Mouse (Mus musculus): ENCODE measurements at regions not wholly inside any gene's neighbourhood (a gene's known extent, or its start where the extent isn't known, plus 50 kb on each side); places are given as distances from the start of the nearest gene placed in this dataset.
A peak's percentile ranks its signal among the peaks of the same experiment; 100 is the strongest.

GRCm38 (mm10) chr6:71048199-71049094 is 92.1 kb downstream of the Foxi3 start:
- no peaks in the 10 kb centered on the region for H3K36me3 ChIP-seq (ENCODE audit: control insufficient read depth, insufficient read depth, low read length)

GRCm38 (mm10) chr6:71050248-71050647 is 93.9 kb downstream of the Foxi3 start:
- H3K4me3 ChIP-seq (ENCODE audit: low read depth, low read length): no peak overlapping the region
- DNase-seq (ENCODE audit: low spot score): no peak
- ATAC-seq (replicated peaks; ENCODE audit: low FRiP score, low TSS enrichment, low read depth): no peak

More at GRCm38 (mm10) chr6:71048199-71049094, 92.1 kb downstream of the Foxi3 start:
- 3% methylated on average over 38 of the region's 38 CpGs for WGBS
- Histone ChIP-seq H3K4me2 (ENCODE audit: low read length) (peak overlapping the region; percentile 91), H3K27ac (ENCODE audit: low read depth) (no peak overlapping the region), H3K27me3 (replicated peaks; ENCODE audit: control insufficient read depth, insufficient read depth, low read length) (peaks cover 20% of the 10 kb centered on the region), H3K4me1 (replicated peaks; ENCODE audit: control insufficient read depth, insufficient read depth, low read length) (peaks cover 5% of the 10 kb centered on the region; the same call in 1 of the 2 replicates), H3K4me3 (ENCODE audit: low read depth, low read length) (peak overlapping the region; percentile 39), H3K9ac (ENCODE audit: low read length) (peak overlapping the region; percentile 41), H3K9me3 (ENCODE audit: control insufficient read depth, low read length) (no peaks in the 10 kb centered on the region)
- DNase-seq (ENCODE audit: low spot score): peak; percentile 59
- no peak for ATAC-seq (replicated peaks; ENCODE audit: low FRiP score, low TSS enrichment, low read depth)

GRCm38 (mm10) chr6:71050754-71051213 is 93.5 kb downstream of the Thnsl2 start:
- no peak for DNase-seq (ENCODE audit: low spot score)

More at GRCm38 (mm10) chr6:71050248-71050647, 93.9 kb downstream of the Foxi3 start:
- Histone ChIP-seq H3K4me1 (replicated peaks; ENCODE audit: control insufficient read depth, insufficient read depth, low read length) (peaks cover 5% of the 10 kb centered on the region; the same call in 1 of the 2 replicates), H3K9me3 (ENCODE audit: control insufficient read depth, low read length) (no peaks in the 10 kb centered on the region), H3K36me3 (ENCODE audit: control insufficient read depth, insufficient read depth, low read length) (no peaks in the 10 kb centered on the region), H3K27ac (ENCODE audit: low read depth) (no peak overlapping the region), H3K27me3 (replicated peaks; ENCODE audit: control insufficient read depth, insufficient read depth, low read length) (peaks cover 20% of the 10 kb centered on the region), H3K4me2 (ENCODE audit: low read length) (no peak overlapping the region), H3K9ac (ENCODE audit: low read length) (no peak overlapping the region)
- 38% methylated on average over 5 of the region's 5 CpGs for WGBS

GRCm38 (mm10) chr6:71057209-71057858 is 86.9 kb downstream of the Thnsl2 start:
- Histone ChIP-seq H3K9ac (ENCODE audit: low read length) (no peak overlapping the region), H3K27me3 (replicated peaks; ENCODE audit: control insufficient read depth, insufficient read depth, low read length) (no peaks in the 10 kb centered on the region), H3K4me3 (ENCODE audit: low read depth, low read length) (no peak overlapping the region), H3K4me1 (replicated peaks; ENCODE audit: control insufficient read depth, insufficient read depth, low read length) (no peaks in the 10 kb centered on the region), H3K4me2 (ENCODE audit: low read length) (no peak overlapping the region), H3K27ac (ENCODE audit: low read depth) (no peak overlapping the region), H3K36me3 (ENCODE audit: control insufficient read depth, insufficient read depth, low read length) (no peaks in the 10 kb centered on the region), H3K9me3 (ENCODE audit: control insufficient read depth, low read length) (no peaks in the 10 kb centered on the region)
- WGBS: 48% methylated on average over 6 of the region's 6 CpGs
- ATAC-seq (replicated peaks; ENCODE audit: low FRiP score, low TSS enrichment, low read depth) (no peak), DNase-seq (ENCODE audit: low spot score) (no peak)

More at GRCm38 (mm10) chr6:71050754-71051213, 93.5 kb downstream of the Thnsl2 start:
- no peak for ATAC-seq (replicated peaks; ENCODE audit: low FRiP score, low TSS enrichment, low read depth)
- Histone ChIP-seq H3K9me3 (ENCODE audit: control insufficient read depth, low read length) (no peaks in the 10 kb centered on the region), H3K4me3 (ENCODE audit: low read depth, low read length) (no peak overlapping the region), H3K4me1 (replicated peaks; ENCODE audit: control insufficient read depth, insufficient read depth, low read length) (peaks cover 5% of the 10 kb centered on the region; the same call in 1 of the 2 replicates), H3K9ac (ENCODE audit: low read length) (no peak overlapping the region), H3K27ac (ENCODE audit: low read depth) (no peak overlapping the region), H3K27me3 (replicated peaks; ENCODE audit: control insufficient read depth, insufficient read depth, low read length) (peaks cover 20% of the 10 kb centered on the region), H3K4me2 (ENCODE audit: low read length) (no peak overlapping the region), H3K36me3 (ENCODE audit: control insufficient read depth, insufficient read depth, low read length) (no peaks in the 10 kb centered on the region)
- WGBS: 10% methylated on average over 14 of the region's 14 CpGs

GRCm38 (mm10) chr6:71060116-71060515 is 84.1 kb downstream of the Thnsl2 start:
- H3K9ac ChIP-seq (ENCODE audit: low read length): no peak overlapping the region
- DNase-seq (ENCODE audit: low spot score) (no peak), ATAC-seq (replicated peaks; ENCODE audit: low FRiP score, low TSS enrichment, low read depth) (no peak)
- H3K36me3 ChIP-seq (ENCODE audit: control insufficient read depth, insufficient read depth, low read length): no peaks in the 10 kb centered on the region
- H3K9me3 ChIP-seq (ENCODE audit: control insufficient read depth, low read length): no peaks in the 10 kb centered on the region
- H3K27me3 ChIP-seq (replicated peaks; ENCODE audit: control insufficient read depth, insufficient read depth, low read length): no peaks in the 10 kb centered on the region
- H3K27ac ChIP-seq (ENCODE audit: low read depth): no peak overlapping the region
- no peak overlapping the region for H3K4me3 ChIP-seq (ENCODE audit: low read depth, low read length)
- H3K4me1 ChIP-seq (replicated peaks; ENCODE audit: control insufficient read depth, insufficient read depth, low read length): no peaks in the 10 kb centered on the region
- 40% methylated on average over 7 of the region's 7 CpGs for WGBS
- H3K4me2 ChIP-seq (ENCODE audit: low read length): no peak overlapping the region

GRCm38 (mm10) chr6:71062980-71063379 is 81.3 kb downstream of the Thnsl2 start:
- Histone ChIP-seq H3K27me3 (replicated peaks; ENCODE audit: control insufficient read depth, insufficient read depth, low read length) (no peaks in the 10 kb centered on the region), H3K9ac (ENCODE audit: low read length) (no peak overlapping the region), H3K36me3 (ENCODE audit: control insufficient read depth, insufficient read depth, low read length) (no peaks in the 10 kb centered on the region), H3K4me2 (ENCODE audit: low read length) (no peak overlapping the region), H3K9me3 (ENCODE audit: control insufficient read depth, low read length) (no peaks in the 10 kb centered on the region), H3K4me3 (ENCODE audit: low read depth, low read length) (no peak overlapping the region), H3K4me1 (replicated peaks; ENCODE audit: control insufficient read depth, insufficient read depth, low read length) (no peaks in the 10 kb centered on the region), H3K27ac (ENCODE audit: low read depth) (no peak overlapping the region)
- ATAC-seq (replicated peaks; ENCODE audit: low FRiP score, low TSS enrichment, low read depth) (no peak), DNase-seq (ENCODE audit: low spot score) (no peak)
- 71% methylated on average over 4 of the region's 4 CpGs for WGBS

GRCm38 (mm10) chr6:71065428-71065827 is 78.8 kb downstream of the Thnsl2 start:
- Histone ChIP-seq H3K27me3 (replicated peaks; ENCODE audit: control insufficient read depth, insufficient read depth, low read length) (no peaks in the 10 kb centered on the region), H3K27ac (ENCODE audit: low read depth) (no peak overlapping the region), H3K9me3 (ENCODE audit: control insufficient read depth, low read length) (no peaks in the 10 kb centered on the region), H3K36me3 (ENCODE audit: control insufficient read depth, insufficient read depth, low read length) (no peaks in the 10 kb centered on the region), H3K4me3 (ENCODE audit: low read depth, low read length) (no peak overlapping the region), H3K4me2 (ENCODE audit: low read length) (no peak overlapping the region), H3K9ac (ENCODE audit: low read length) (no peak overlapping the region), H3K4me1 (replicated peaks; ENCODE audit: control insufficient read depth, insufficient read depth, low read length) (no peaks in the 10 kb centered on the region)
- 26% methylated on average over 6 of the region's 6 CpGs for WGBS
- ATAC-seq (replicated peaks; ENCODE audit: low FRiP score, low TSS enrichment, low read depth): no peak
- DNase-seq (ENCODE audit: low spot score): no peak

- Histone ChIP-seq H3K36me3 (ENCODE audit: control insufficient read depth, insufficient read depth, low read length) (no peaks in the 10 kb centered on the region), H3K4me1 (replicated peaks; ENCODE audit: control insufficient read depth, insufficient read depth, low read length) (no peaks in the 10 kb centered on the region), H3K9ac (ENCODE audit: low read length) (no peak overlapping the region), H3K4me2 (ENCODE audit: low read length) (no peak overlapping the region), H3K9me3 (ENCODE audit: control insufficient read depth, low read length) (no peaks in the 10 kb centered on the region), H3K27ac (ENCODE audit: low read depth) (no peak overlapping the region), H3K27me3 (replicated peaks; ENCODE audit: control insufficient read depth, insufficient read depth, low read length) (no peaks in the 10 kb centered on the region), H3K4me3 (ENCODE audit: low read depth, low read length) (no peak overlapping the region)
- 73% methylated on average over 4 of the region's 4 CpGs for WGBS
- ATAC-seq (replicated peaks; ENCODE audit: low FRiP score, low TSS enrichment, low read depth): no peak
- no peak for DNase-seq (ENCODE audit: low spot score)
These were observed 75.0 kb downstream of the Thnsl2 start for GRCm38 (mm10) chr6:71069229-71069628.
